Mouse (Mus musculus) thymus, adult 2 months (tissue): ENCODE data around the gene Ece1.

Experiments used
- CTCF ChIP-seq: fragments of 200-500 bp; IDR thresholded peaks from 2 replicates; pipeline ENCODE4 v1.5.1; 2012; ENCODE audit warnings: mild to moderate bottlenecking, control low read depth, low read length, moderate library complexity, borderline replicate concordance; ENCODE audit not compliant: control insufficient read depth, poor library complexity, insufficient read depth; ENCODE audit errors: extremely low read depth
- POLR2A ChIP-seq: fragments of 200-500 bp; IDR thresholded peaks from 2 replicates; pipeline ENCODE4 v1.6.1; 2012; ENCODE audit warnings: mild to moderate bottlenecking, low read length, control low read depth, moderate library complexity; ENCODE audit not compliant: control insufficient read depth, poor library complexity, insufficient read depth; ENCODE audit errors: extremely low read depth

DNA sequence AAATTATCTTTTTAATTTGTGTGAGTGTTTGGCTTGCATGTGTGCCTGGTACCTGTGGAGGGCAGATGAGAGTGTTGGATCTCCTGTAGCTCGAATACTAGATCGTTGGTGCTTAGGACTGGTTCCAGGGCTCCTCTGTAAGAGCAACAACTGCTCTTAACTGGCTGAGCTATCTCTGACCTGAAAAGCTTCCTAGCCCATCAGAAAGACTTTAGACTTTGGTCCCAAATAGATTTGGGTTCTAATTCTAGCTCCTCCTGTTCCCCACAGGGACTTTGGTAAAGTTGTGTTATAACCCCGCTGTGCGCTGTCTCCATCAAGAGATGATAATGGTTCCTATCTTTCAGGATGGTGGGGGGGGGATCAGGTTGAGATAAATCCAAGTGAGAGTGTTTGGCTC lies 2.0 kb downstream of the Ece1 start:
- TF ChIP-seq POLR2A: no peak
- TF ChIP-seq CTCF: no peak
